Mouse (Mus musculus) olfactory bulb, adult 2 months (tissue): ENCODE results near the gene Mapkapk3.

ENCODE experiments used
- CTCF ChIP-seq: fragments of 200-500 bp; IDR thresholded peaks from 2 replicates; pipeline ENCODE4 v1.5.1; 2012; ENCODE audit warnings: low read depth, mild to moderate bottlenecking, low read length, moderate library complexity; ENCODE audit not compliant: insufficient read depth
- POLR2A ChIP-seq: fragments of 200-500 bp; IDR thresholded peaks from 2 replicates; pipeline ENCODE4 v1.6.1; 2012; ENCODE audit warnings: mild to moderate bottlenecking, low read depth, low read length, moderate library complexity; ENCODE audit not compliant: insufficient read depth

DNA sequence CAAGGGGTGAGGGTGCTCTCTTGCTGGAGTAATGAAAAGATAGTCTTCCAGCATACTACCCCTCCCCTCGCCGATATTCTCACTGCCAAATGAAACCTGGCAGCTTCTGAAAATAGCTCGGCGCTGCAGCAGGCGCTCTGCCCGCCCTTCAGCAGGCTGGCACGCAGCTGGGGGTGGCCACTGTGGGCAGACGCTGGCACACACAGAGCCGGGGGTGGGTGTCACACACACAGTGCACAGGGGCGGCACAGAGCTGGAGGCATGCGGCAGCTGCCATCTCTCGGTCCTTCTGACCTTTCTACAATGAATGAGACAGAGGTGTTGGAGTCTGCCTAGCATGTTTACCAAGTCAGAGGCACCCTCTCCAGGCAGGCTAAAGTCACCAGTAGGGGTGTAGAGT, 35.2 kb downstream of the Mapkapk3 start:
- TF ChIP-seq CTCF = no peak
- TF ChIP-seq POLR2A = 0 out of 2 replicates have a peak, but pooled peaks have one; percentile 21
